Mouse (Mus musculus): Measurements from ENCODE around the gene Celf2.

The Celf2 gene

GRCm38 (mm10) chr2:6923738-6924474 lies 585.5 kb downstream of the Celf2 start:
- no peak for DNase-seq (ENCODE audit: low read depth in 1 of 2, low spot score in 2 of 2)

DNA sequence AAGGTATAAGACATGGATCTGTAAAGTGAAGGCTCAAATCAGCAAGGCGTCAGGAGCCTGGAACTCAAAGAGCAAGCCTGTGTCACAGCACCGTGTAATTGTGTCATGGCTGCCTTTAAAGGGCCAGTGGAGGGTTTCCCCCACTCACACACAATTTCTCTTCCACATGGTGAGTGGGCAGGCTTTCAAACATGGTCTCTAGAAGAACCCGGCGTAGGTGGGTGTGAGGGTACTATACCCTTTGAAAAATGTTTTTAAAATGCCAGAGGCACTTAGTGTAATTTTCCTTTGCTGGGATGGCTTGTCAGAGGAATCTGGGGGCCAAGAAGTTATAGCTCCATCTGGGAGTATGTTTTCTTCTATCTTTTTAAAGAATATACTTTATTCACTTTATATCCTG lies 594.0 kb downstream of the Celf2 start:
- DNase-seq (ENCODE audit: low read depth in 1 of 2, low spot score in 2 of 2), result no peak

- DNase-seq (ENCODE audit: low read depth in 1 of 2, low spot score in 2 of 2), result no peak
Measured at GRCm38 (mm10) chr2:6913315-6913714, 596.0 kb downstream of the Celf2 start.

- no peak for DNase-seq (ENCODE audit: low read depth in 1 of 2, low spot score in 2 of 2)
Measured at GRCm38 (mm10) chr2:6911932-6912331, 597.4 kb downstream of the Celf2 start.

DNA sequence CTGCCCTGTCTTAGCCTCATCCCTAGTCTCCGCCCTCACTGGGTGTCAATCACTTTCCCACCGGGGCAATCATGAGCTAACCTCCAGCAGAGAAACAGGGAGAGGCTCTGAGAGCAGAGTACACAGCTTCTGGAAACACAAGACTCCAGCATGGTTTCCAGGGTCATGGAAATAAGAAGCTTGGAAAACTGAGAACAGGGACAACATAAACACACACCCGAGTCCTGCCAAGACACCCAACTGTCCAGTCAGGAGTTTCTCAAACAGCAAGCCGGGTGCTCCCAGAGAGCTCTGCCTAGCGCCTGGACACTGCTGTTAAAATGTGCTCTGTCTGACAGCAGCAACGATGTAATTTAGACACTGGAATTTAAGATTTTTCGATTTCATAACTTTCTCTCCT lies 599.4 kb downstream of the Celf2 start:
- no peak for DNase-seq (ENCODE audit: low read depth in 1 of 2, low spot score in 2 of 2)

GRCm38 (mm10) chr2:6904411-6904810 lies 605.0 kb downstream of the Celf2 start:
- DNase-seq (ENCODE audit: low read depth in 1 of 2, low spot score in 2 of 2), result no peak

DNA sequence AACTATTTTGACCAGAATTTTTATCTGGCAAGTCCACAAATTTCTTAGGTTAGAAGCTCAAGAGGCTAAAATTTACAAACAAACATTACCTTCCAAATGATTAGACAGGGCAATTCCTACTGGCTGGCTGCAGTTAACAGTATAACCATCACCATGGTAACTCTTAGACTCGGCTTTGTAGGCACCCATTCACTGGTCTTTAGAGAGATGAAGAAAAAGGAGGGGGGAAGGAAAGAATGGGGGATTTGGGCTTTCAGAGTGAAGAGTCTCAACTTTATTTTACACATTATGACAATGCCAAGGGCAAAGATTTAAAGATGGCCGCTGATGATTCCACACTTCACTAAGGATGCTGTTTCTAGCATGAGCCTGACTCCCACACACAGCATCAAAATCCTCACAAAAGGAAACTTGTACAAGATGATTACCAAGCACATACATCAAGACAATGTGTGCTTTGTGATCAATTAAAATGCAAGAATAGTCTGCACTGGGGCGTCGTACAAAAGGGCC lies 606.1 kb downstream of the Celf2 start:
- no peak for DNase-seq (ENCODE audit: low read depth in 1 of 2, low spot score in 2 of 2)

- DNase-seq (ENCODE audit: low read depth in 1 of 2, low spot score in 2 of 2), result no peak
Measured at GRCm38 (mm10) chr2:6896896-6897295, 612.5 kb downstream of the Celf2 start.

DNA sequence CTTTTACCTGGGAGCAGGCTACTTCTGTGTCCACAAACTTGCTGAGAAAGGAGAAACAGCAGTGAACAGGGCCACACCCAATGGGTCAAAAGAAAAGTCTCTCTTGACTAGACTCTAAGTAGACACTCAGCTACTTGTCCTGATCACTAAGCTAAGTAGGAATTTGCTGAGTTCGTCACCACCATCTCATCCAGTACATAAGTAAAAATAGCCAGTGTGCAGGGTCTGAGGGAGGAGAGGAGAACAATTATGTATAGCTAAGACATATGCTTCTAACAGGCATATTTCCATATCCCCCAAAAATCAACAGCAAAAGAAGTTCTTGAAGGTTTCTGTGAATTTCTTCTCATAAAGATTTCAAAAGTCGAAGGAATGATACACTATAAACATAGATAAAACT lies 615.8 kb downstream of the Celf2 start:
- DNase-seq (ENCODE audit: low read depth in 1 of 2, low spot score in 2 of 2), result no peak

- DNase-seq (ENCODE audit: low read depth in 1 of 2, low spot score in 2 of 2), result no peak
Measured at GRCm38 (mm10) chr2:6893095-6893494, 616.3 kb downstream of the Celf2 start.

- DNase-seq (ENCODE audit: low read depth in 1 of 2, low spot score in 2 of 2), result no peak
Measured at GRCm38 (mm10) chr2:6884796-6885711, 624.3 kb downstream of the Celf2 start.

GRCm38 (mm10) chr2:6883996-6884795 lies 625.2 kb downstream of the Celf2 start:
- DNase-seq (ENCODE audit: low read depth in 1 of 2, low spot score in 2 of 2), result no peak

DNA sequence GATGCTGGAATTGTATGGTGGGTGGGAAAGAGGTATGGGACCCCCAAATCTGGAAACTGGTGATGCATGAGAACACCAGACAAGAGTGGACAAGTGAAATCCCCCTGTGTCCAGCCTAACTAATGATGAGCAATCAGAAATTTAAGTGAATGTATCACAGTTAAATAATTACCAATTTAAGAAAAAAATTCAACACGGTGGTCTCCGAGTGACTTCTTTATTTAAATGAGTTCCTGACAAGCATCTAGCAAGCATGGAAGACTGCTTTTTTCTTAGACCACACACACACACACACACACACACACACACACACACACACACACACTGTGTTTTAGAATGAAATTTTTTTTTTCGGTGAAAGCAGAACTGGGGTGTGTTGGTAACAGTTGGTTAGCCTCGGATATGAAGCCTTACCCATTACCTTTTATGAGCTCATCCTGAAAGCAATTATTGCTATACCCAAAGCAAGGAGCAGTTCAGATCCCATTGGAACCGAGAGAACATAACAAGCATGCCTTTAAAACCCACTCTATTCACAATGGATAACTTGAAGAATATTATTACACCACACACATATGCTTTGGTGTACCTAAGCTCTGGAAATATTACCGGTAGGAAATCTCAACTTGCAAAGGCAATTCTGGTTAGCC lies 627.0 kb downstream of the Celf2 start:
- no peak for DNase-seq (ENCODE audit: low read depth in 1 of 2, low spot score in 2 of 2)

DNA sequence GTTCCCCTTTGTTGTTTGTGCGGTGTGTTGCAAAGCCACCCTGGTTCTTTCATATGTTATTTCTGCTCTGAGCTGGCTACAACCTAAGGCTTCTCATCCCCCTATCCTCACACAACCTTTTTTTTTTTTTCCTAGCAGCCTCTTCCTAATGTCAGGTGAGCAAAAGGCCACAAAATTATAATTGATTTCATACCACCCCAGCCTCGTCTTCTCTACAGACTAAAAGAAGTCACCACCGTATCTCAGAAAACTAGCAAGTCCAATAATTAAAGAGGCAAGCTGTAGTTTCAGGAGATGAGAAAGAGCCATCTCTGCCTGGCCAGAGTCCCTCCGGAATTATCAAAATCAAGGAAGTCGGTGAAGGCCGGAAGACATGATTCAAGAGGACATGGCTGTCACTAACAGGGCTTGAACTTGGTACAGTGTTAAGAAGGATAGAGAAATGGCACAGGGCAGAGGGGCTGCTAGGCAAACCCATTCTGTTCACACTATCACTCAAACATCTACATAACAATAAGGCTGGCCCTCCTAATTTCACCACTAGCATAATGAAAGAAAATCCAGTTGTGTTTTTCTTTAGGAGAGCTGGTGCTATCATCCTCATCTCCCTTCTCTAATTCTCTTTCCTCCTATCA lies 628.3 kb downstream of the Celf2 start:
- no peak for DNase-seq (ENCODE audit: low read depth in 1 of 2, low spot score in 2 of 2)

GRCm38 (mm10) chr2:6877094-6877493 lies 632.3 kb downstream of the Celf2 start:
- DNase-seq (ENCODE audit: low read depth in 1 of 2, low spot score in 2 of 2), result no peak

DNA sequence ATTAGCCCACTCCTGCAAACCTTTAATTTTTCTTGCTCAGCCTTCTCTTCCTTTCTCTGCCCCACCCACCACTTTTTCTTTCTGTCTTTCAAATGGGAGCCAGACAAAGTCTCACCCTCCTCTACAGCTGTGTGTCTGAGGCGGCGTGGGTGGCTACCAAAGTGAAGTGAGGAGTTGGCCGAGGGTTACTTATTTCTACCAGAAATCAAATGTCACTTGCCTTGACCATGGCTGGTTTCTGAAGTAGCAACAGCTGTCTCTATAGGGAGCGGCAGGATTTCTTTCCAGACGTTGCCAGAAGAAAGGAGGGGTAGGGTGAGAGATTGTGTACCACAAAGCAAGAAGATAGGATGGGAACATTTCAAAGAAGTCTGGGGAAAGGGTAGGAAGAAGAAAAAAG lies 632.8 kb downstream of the Celf2 start:
- no peak for DNase-seq (ENCODE audit: low read depth in 1 of 2, low spot score in 2 of 2)

- DNase-seq (ENCODE audit: low read depth in 1 of 2, low spot score in 2 of 2), result no peak
Measured at GRCm38 (mm10) chr2:6875071-6875611, 634.2 kb downstream of the Celf2 start.

- DNase-seq (ENCODE audit: low read depth in 1 of 2, low spot score in 2 of 2), result no peak
Measured at GRCm38 (mm10) chr2:6874266-6874955, 635.0 kb downstream of the Celf2 start.

DNA sequence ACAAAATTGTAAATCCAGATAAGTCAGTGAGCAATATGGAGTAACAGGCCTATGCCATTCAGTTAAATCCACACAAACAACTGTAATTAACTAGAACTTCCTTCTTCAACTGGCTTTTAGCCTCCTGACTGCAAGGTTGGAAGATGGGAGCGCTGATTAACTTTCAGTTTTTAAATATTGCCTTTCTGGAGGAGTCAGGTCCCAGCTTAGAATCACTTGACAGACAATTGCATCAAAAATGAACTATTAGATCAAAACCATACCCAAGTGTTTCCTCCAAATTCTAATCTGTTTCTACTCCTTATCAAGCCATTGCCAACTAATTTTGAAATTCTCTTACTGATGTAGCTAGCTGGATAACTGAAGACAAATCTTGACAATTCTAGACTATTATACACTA lies 635.7 kb downstream of the Celf2 start:
- DNase-seq (ENCODE audit: low read depth in 1 of 2, low spot score in 2 of 2), result no peak

DNA sequence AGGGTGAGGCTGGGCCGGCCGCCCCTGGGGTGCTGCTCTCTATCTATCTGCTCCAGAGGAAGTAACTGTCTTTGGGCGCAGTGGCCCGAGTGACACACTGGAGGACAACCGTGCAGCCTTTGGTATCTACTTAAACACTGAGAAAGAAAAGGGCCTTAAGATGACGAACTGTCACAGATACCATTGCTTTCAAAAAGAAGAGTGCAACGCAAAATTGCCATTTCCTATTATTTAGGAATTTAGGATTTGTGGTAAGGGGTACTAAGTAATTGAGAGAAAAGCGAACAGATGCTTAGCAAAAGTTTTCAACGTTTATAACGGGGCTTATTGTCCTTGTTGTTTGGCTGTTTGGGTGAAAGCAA lies 636.5 kb downstream of the Celf2 start:
- DNase-seq (ENCODE audit: low read depth in 1 of 2, low spot score in 2 of 2), result no peak

Data from monocyte, adult 2 months (primary cell).